Mouse (Mus musculus) spleen, adult 2 months (tissue): ENCODE measurements around the gene Trappc2l.

Experiments
- CTCF ChIP-seq: fragments of 200-500 bp; IDR thresholded peaks from 2 replicates; pipeline ENCODE4 v1.5.1; 2011; ENCODE audit warnings: mild to moderate bottlenecking, inconsistent platforms; ENCODE audit not compliant: insufficient read depth, insufficient read length, insufficient replicate concordance; ENCODE audit errors: extremely low read depth
- POLR2A ChIP-seq: fragments of 200-500 bp; IDR thresholded peaks from 2 replicates; pipeline ENCODE4 v1.6.1; 2011; ENCODE audit warnings: low read depth, low read length, inconsistent platforms

DNA sequence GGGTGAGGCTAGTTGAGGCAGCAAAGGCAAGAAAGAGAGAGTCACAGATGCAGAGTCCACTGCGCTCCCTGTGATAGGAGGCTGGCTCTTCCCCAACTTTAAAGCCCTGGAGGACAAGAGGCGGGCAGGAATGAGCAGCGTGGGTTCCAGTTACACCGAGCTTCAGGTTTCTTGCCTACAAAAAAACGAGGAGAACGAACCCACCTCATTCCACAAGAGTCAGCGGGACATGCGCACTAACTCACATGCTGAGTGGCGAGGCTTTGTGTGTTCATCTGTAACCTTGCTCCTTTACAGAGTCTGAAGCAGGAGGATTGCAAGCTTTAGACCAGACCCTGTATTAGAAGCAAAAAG lies 47.3 kb downstream of the Trappc2l start:
- TF ChIP-seq CTCF, result no peak
- no peak for TF ChIP-seq POLR2A
